Comparison of ENCODE assay signal across 11 mouse cellular contexts in genomic region chr14:30218114-30218513, GRCm38 (mm10).
A peak's percentile ranks its signal among the peaks of the same experiment; 100 is the strongest.
DNase-seq lines count a peak whose midpoint lies in the region; ATAC-seq and TF ChIP-seq lines count a peak whose summit lies in the region.
"Had no signal": no experiment of that assay in that cellular context is flagged by ENCODE, and none has a peak within 500 bp of the region (broad histone marks: within the 10 kb centered on the region; RNA-seq: fewer than 3 reads in every experiment).

No protein-coding gene starts in this region.

- no peak overlapping the region for H3K9ac ChIP-seq in heart, postnatal 0 days (replicated peaks; ENCODE audit: low read depth, low read length)
- H3K9ac ChIP-seq in stomach, postnatal 0 days (ENCODE audit: low read length), result no peak overlapping the region
- no peak overlapping the region for H3K9ac ChIP-seq in liver, embryonic 11.5 days (ENCODE audit: low read depth, low read length)
- H3K9ac ChIP-seq: limb, embryonic 12.5 days had no signal

- TF ChIP-seq POLR2A in cerebellum, adult 2 months (IDR thresholded peaks at IDR 0.05; ENCODE audit: borderline replicate concordance, insufficient read depth, low read length), result no peak

- no peak overlapping the region for H3K4me3 ChIP-seq in cerebellum, adult 2 months (replicated peaks; ENCODE audit: insufficient read depth, low read depth, low read length)
- no peak overlapping the region for H3K4me3 ChIP-seq in heart, postnatal 0 days (ENCODE audit: low read depth, low read length)
- no peak overlapping the region for H3K4me3 ChIP-seq in stomach, postnatal 0 days (ENCODE audit: low read depth, low read length)
- H3K4me3 ChIP-seq in liver, embryonic 11.5 days (ENCODE audit: low read depth, low read length), result no peak overlapping the region
- H3K4me3 ChIP-seq: erythroblast, embryonic 14.5 days; limb, embryonic 12.5 days had no signal

- H3K27me3 ChIP-seq in cerebellum, adult 2 months (ENCODE audit: control insufficient read depth, insufficient read depth, low read length), result no peaks in the 10 kb centered on the region
- no peaks in the 10 kb centered on the region for H3K27me3 ChIP-seq in heart, postnatal 0 days (ENCODE audit: control insufficient read depth, insufficient read depth, low read length)
- H3K27me3 ChIP-seq in stomach, postnatal 0 days (ENCODE audit: control insufficient read depth, insufficient read depth, low read length), result no peaks in the 10 kb centered on the region
- H3K27me3 ChIP-seq in liver, embryonic 11.5 days (replicated peaks; ENCODE audit: control insufficient read depth, insufficient read depth, low read length), result no peaks in the 10 kb centered on the region
- H3K27me3 ChIP-seq: limb, embryonic 12.5 days; Patski had no signal

- H3K27ac ChIP-seq in cerebellum, adult 2 months (ENCODE audit: insufficient read depth, low read length), result no peak overlapping the region
- H3K27ac ChIP-seq in heart, postnatal 0 days (ENCODE audit: low read depth), result no peak overlapping the region
- H3K27ac ChIP-seq in stomach, postnatal 0 days (replicated peaks), result no peak overlapping the region
- H3K27ac ChIP-seq in liver, embryonic 11.5 days (ENCODE audit: low read depth, low read length), result no peak overlapping the region
- H3K27ac ChIP-seq: limb, embryonic 12.5 days had no signal

- DNase-seq in lung, adult 18-20 months, result peak; percentile 5 to 19
- DNase-seq in lung, postnatal 14 days, result no peak
- peak; percentile 93 to 98 for DNase-seq in cerebellum, adult 2 months
- no peak for DNase-seq in heart, postnatal 0 days (ENCODE audit: low spot score)
- peak; percentile 20 for DNase-seq in ovary, postnatal 14 days (ENCODE audit: low spot score)
- DNase-seq in MN1 (ENCODE audit: low spot score), result no peak
- no peak for DNase-seq in stomach, postnatal 0 days (ENCODE audit: low spot score)
- DNase-seq in liver, embryonic 11.5 days (ENCODE audit: low spot score), result no peak

- no peak; the same call in 1 of the 2 replicates for TF ChIP-seq CTCF in cerebellum, adult 2 months (IDR thresholded peaks at IDR 0.05; ENCODE audit: borderline replicate concordance, insufficient read depth, low read depth, low read length)
- TF ChIP-seq CTCF in heart, postnatal 0 days (IDR thresholded peaks at IDR 0.05; ENCODE audit: low read depth), result no peak
- TF ChIP-seq CTCF in stomach, postnatal 0 days (IDR thresholded peaks at IDR 0.05; ENCODE audit: low read depth), result no peak

- H3K36me3 ChIP-seq in heart, postnatal 0 days (replicated peaks; ENCODE audit: control insufficient read depth, insufficient read depth, low read length), result no peaks in the 10 kb centered on the region
- H3K36me3 ChIP-seq in stomach, postnatal 0 days (ENCODE audit: control insufficient read depth, insufficient read depth, low read length), result no peaks in the 10 kb centered on the region
- no peaks in the 10 kb centered on the region for H3K36me3 ChIP-seq in liver, embryonic 11.5 days (ENCODE audit: control insufficient read depth, insufficient read depth, low read length)
- H3K36me3 ChIP-seq: limb, embryonic 12.5 days had no signal

- peak; percentile 58; the same call in 1 of the 2 replicates for ATAC-seq in heart, postnatal 0 days (ENCODE audit: insufficient read depth, low read depth)
- ATAC-seq in stomach, postnatal 0 days (ENCODE audit: low FRiP score, low TSS enrichment), result no peak
- no peak for ATAC-seq in liver, embryonic 11.5 days (replicated peaks; ENCODE audit: low FRiP score)
- ATAC-seq: Patski had no signal

- no peak for TF ChIP-seq EP300 in heart, postnatal 0 days (IDR thresholded peaks at IDR 0.05; ENCODE audit: low read depth)
- TF ChIP-seq EP300 in stomach, postnatal 0 days (optimal IDR thresholded peaks at IDR 0.05), result no peak

- H3K4me1 ChIP-seq in cerebellum, adult 2 months (ENCODE audit: control insufficient read depth, insufficient read depth, low read length), result peaks cover 37% of the 10 kb centered on the region
- peaks cover 5% of the 10 kb centered on the region; the same call in 1 of the 2 replicates for H3K4me1 ChIP-seq in heart, postnatal 0 days (ENCODE audit: control insufficient read depth, insufficient read depth)
- no peaks in the 10 kb centered on the region for H3K4me1 ChIP-seq in stomach, postnatal 0 days (replicated peaks; ENCODE audit: control insufficient read depth, insufficient read depth)
- H3K4me1 ChIP-seq in liver, embryonic 11.5 days (replicated peaks; ENCODE audit: control insufficient read depth, insufficient read depth, low read length), result no peaks in the 10 kb centered on the region

- 6% methylated on average over 3 of the region's 3 CpGs for WGBS in cerebellum, adult 2 months
- 81% methylated on average over 3 of the region's 3 CpGs for WGBS in heart, postnatal 0 days
- WGBS in stomach, postnatal 0 days, result 95% methylated on average over 3 of the region's 3 CpGs
- WGBS in liver, embryonic 11.5 days, result 88% methylated on average over 3 of the region's 3 CpGs

- H3K4me2 ChIP-seq in heart, postnatal 0 days (ENCODE audit: low read depth, low read length), result no peak overlapping the region
- no peak overlapping the region for H3K4me2 ChIP-seq in stomach, postnatal 0 days (replicated peaks; ENCODE audit: low read depth)
- H3K4me2 ChIP-seq in liver, embryonic 11.5 days, result no peak overlapping the region
- H3K4me2 ChIP-seq: limb, embryonic 12.5 days had no signal

- no peaks in the 10 kb centered on the region for H3K9me3 ChIP-seq in heart, postnatal 0 days (replicated peaks; ENCODE audit: control insufficient read depth, low read length)
- no peaks in the 10 kb centered on the region for H3K9me3 ChIP-seq in stomach, postnatal 0 days (ENCODE audit: control insufficient read depth, low read length)
- no peaks in the 10 kb centered on the region for H3K9me3 ChIP-seq in liver, embryonic 11.5 days (ENCODE audit: control insufficient read depth, low read length)
- H3K9me3 ChIP-seq: limb, embryonic 12.5 days had no signal

Comparison
In these comparisons a context has a peak if more than half of its experiments do, and no peak if none do; other contexts are left out.
1. DNase-seq: peak in lung, adult 18-20 months (2 of 2), cerebellum, adult 2 months (2 of 2) and ovary, postnatal 14 days (single experiment); none in lung, postnatal 14 days (single experiment), heart, postnatal 0 days (single experiment), MN1 (single experiment), stomach, postnatal 0 days (single experiment) and liver, embryonic 11.5 days (single experiment).